Mouse (Mus musculus) midbrain, postnatal 0 days (tissue): ENCODE measurements at regions not wholly inside any gene's neighbourhood (a gene's known extent, or its start where the extent isn't known, plus 50 kb on each side); places are given as distances from the start of the nearest gene placed in this dataset.

Experiments used
- ATAC-seq: fragments of 200-750 bp; cut with Nextera tagmentation; 2 replicates; pipeline ENCODE4 v1.8.0; 2017; ENCODE audit warnings: moderate number of reproducible peaks, mild to moderate bottlenecking, moderate TSS enrichment, moderate library complexity; ENCODE audit not compliant: low FRiP score
- DNase-seq: peaks from one replicate; pipeline ENCODE4 v3.0.0-alpha.2; 2015; ENCODE audit warnings: low spot score
- H3K27ac ChIP-seq: fragments of 300-500 bp; sonication (generic); 2 replicates; pipeline ENCODE4 v1.5.1; 2014; ENCODE audit warnings: low read depth, mild to moderate bottlenecking, low read length, mixed read lengths
- H3K27me3 ChIP-seq: fragments of 300-500 bp; sonication (generic); 2 replicates; pipeline ENCODE4 v1.6.1; 2014; ENCODE audit warnings: low read length, control low read depth, mixed read lengths; ENCODE audit not compliant: insufficient read depth
- H3K36me3 ChIP-seq: fragments of 300-500 bp; sonication (generic); 2 replicates; pipeline ENCODE4 v1.6.1; 2014; ENCODE audit warnings: low read length, control low read depth, mixed read lengths; ENCODE audit not compliant: insufficient read depth
- H3K4me1 ChIP-seq: fragments of 300-500 bp; sonication (generic); 2 replicates; pipeline ENCODE4 v1.6.1; 2014; ENCODE audit warnings: mild to moderate bottlenecking, control low read depth, antibody characterized with exemption, low read length, mixed read lengths; ENCODE audit not compliant: insufficient read depth
- H3K4me2 ChIP-seq: fragments of 300-500 bp; sonication (generic); 2 replicates; pipeline ENCODE4 v1.6.1; 2014; ENCODE audit warnings: low read depth, mild to moderate bottlenecking, low read length, mixed read lengths; ENCODE audit not compliant: poor library complexity, severe bottlenecking
- H3K4me3 ChIP-seq: fragments of 300-500 bp; sonication (generic); 2 replicates; pipeline ENCODE4 v1.5.1; 2014; ENCODE audit warnings: low read depth, mild to moderate bottlenecking, low read length, moderate library complexity
- H3K9ac ChIP-seq: fragments of 300-500 bp; sonication (generic); replicated peaks from 2 replicates; pipeline ENCODE4 v1.6.1; 2014; ENCODE audit warnings: mild to moderate bottlenecking, low read length, moderate library complexity, mixed read lengths; ENCODE audit not compliant: poor library complexity, severe bottlenecking
- H3K9me3 ChIP-seq: fragments of 300-500 bp; sonication (generic); 2 replicates; pipeline ENCODE4 v1.6.1; 2016; ENCODE audit warnings: low read length, control low read depth
- CTCF ChIP-seq: IDR thresholded peaks from 2 replicates; pipeline ENCODE4 v1.5.1; 2016; ENCODE audit warnings: antibody characterized with exemption, mild to moderate bottlenecking
- WGBS: fragments of 180-500 bp; shearing (Covaris S2); extraction: QIAGEN DNeasy Blood & Tissue Kit; methylation state at CpG from one replicate; pipeline ENCODE4 v1.1.7; 2014; 5-methylcytosine and 5-hydroxymethylcytosine counted together

- no peak overlapping the region for H3K4me3 ChIP-seq
- no peaks in the 10 kb centered on the region for H3K9me3 ChIP-seq
- H3K4me2 ChIP-seq = no peak overlapping the region
- TF ChIP-seq CTCF = no peak
- no peaks in the 10 kb centered on the region for H3K36me3 ChIP-seq
- DNase-seq (no peak), ATAC-seq (no peak)
- H3K27me3 ChIP-seq = no peaks in the 10 kb centered on the region
- WGBS = 67% methylated on average over 4 of the region's 4 CpGs
- peak overlapping the region; percentile 34 for H3K27ac ChIP-seq
- H3K4me1 ChIP-seq = no peaks in the 10 kb centered on the region
- no peak overlapping the region for H3K9ac ChIP-seq
These were observed 441.3 kb downstream of the Rwdd3 start for GRCm38 (mm10) chr3:120730225-120730624.

- no peak for TF ChIP-seq CTCF
- H3K9me3 ChIP-seq = no peaks in the 10 kb centered on the region
- peak overlapping the region; percentile 55 for H3K27ac ChIP-seq
- no peak overlapping the region for H3K4me3 ChIP-seq
- no peak overlapping the region for H3K9ac ChIP-seq
- H3K36me3 ChIP-seq = no peaks in the 10 kb centered on the region
- no peak overlapping the region for H3K4me2 ChIP-seq
- 13% methylated on average over 5 of the region's 5 CpGs for WGBS
- H3K4me1 ChIP-seq = no peaks in the 10 kb centered on the region
- ATAC-seq = peak; percentile 86
- no peaks in the 10 kb centered on the region for H3K27me3 ChIP-seq
- peak; percentile 71 for DNase-seq
These were observed 441.8 kb downstream of the Rwdd3 start for GRCm38 (mm10) chr3:120729671-120730070.

GRCm38 (mm10) chr3:120685227-120685626 is 486.3 kb downstream of the Rwdd3 start:
- DNase-seq (no peak), ATAC-seq (no peak)
- no peaks in the 10 kb centered on the region for H3K4me1 ChIP-seq
- 78% methylated on average over 4 of the region's 4 CpGs for WGBS
- no peak overlapping the region for H3K27ac ChIP-seq
- H3K4me3 ChIP-seq = no peak overlapping the region
- H3K27me3 ChIP-seq = no peaks in the 10 kb centered on the region
- no peaks in the 10 kb centered on the region for H3K36me3 ChIP-seq
- no peak for TF ChIP-seq CTCF
- no peak overlapping the region for H3K4me2 ChIP-seq
- H3K9ac ChIP-seq = no peak overlapping the region
- no peaks in the 10 kb centered on the region for H3K9me3 ChIP-seq

GRCm38 (mm10) chr3:120675906-120676305 is 495.6 kb downstream of the Rwdd3 start:
- no peak for DNase-seq
- no peak for TF ChIP-seq CTCF
- Histone ChIP-seq H3K36me3 (no peaks in the 10 kb centered on the region), H3K4me3 (no peak overlapping the region), H3K9me3 (0 out of 2 replicates have a peak, but pooled peaks cover 4% of the 10 kb centered on the region), H3K27ac (no peak overlapping the region), H3K4me2 (no peak overlapping the region), H3K4me1 (no peaks in the 10 kb centered on the region), H3K27me3 (no peaks in the 10 kb centered on the region), H3K9ac (no peak overlapping the region)
- 91% methylated on average over 2 of the region's 2 CpGs for WGBS
- no peak for ATAC-seq

GRCm38 (mm10) chr3:120668654-120669053 is 502.8 kb downstream of the Rwdd3 start:
- TF ChIP-seq CTCF = peak; percentile 31
- no peak for DNase-seq
- no peak overlapping the region for H3K27ac ChIP-seq
- H3K4me1 ChIP-seq = no peaks in the 10 kb centered on the region
- no peaks in the 10 kb centered on the region for H3K27me3 ChIP-seq
- ATAC-seq = no peak
- 92% methylated on average over 3 of the region's 3 CpGs for WGBS
- no peak overlapping the region for H3K9ac ChIP-seq
- 0 out of 2 replicates have a peak, but pooled peaks cover 4% of the 10 kb centered on the region for H3K9me3 ChIP-seq
- no peaks in the 10 kb centered on the region for H3K36me3 ChIP-seq
- no peak overlapping the region for H3K4me2 ChIP-seq
- no peak overlapping the region for H3K4me3 ChIP-seq

- H3K27me3 ChIP-seq = no peaks in the 10 kb centered on the region
- ATAC-seq (no peak), DNase-seq (no peak)
- WGBS = 95% methylated on average over 4 of the region's 4 CpGs
- no peak overlapping the region for H3K4me2 ChIP-seq
- H3K27ac ChIP-seq = no peak overlapping the region
- H3K9ac ChIP-seq = no peak overlapping the region
- no peak overlapping the region for H3K4me3 ChIP-seq
- no peaks in the 10 kb centered on the region for H3K4me1 ChIP-seq
- H3K9me3 ChIP-seq = no peaks in the 10 kb centered on the region
- no peak for TF ChIP-seq CTCF
- H3K36me3 ChIP-seq = no peaks in the 10 kb centered on the region
These were observed 509.0 kb downstream of the Rwdd3 start for GRCm38 (mm10) chr3:120662521-120662920.

- Histone ChIP-seq H3K36me3 (no peaks in the 10 kb centered on the region), H3K4me3 (no peak overlapping the region), H3K9ac (no peak overlapping the region), H3K4me2 (no peak overlapping the region), H3K27ac (no peak overlapping the region), H3K4me1 (no peaks in the 10 kb centered on the region), H3K9me3 (no peaks in the 10 kb centered on the region), H3K27me3 (no peaks in the 10 kb centered on the region)
- DNase-seq = no peak
- 71% methylated on average over 4 of the region's 4 CpGs for WGBS
- TF ChIP-seq CTCF = no peak
- no peak for ATAC-seq
These were observed 510.7 kb downstream of the Rwdd3 start for GRCm38 (mm10) chr3:120660776-120661175.
